Mouse (Mus musculus): ENCODE results near the gene Irak2. TPM values are rescaled to one million over a fixed set of nuclear protein-coding genes. Genes with fewer than 3 reads are reported as not detected.

The Irak2 gene
- 1.6 and 1.9 TPM in 2 replicates for polyA plus RNA-seq (2014; fragmentation: Nextera tagmentation; extraction: Ambion mirVana)

DNA sequence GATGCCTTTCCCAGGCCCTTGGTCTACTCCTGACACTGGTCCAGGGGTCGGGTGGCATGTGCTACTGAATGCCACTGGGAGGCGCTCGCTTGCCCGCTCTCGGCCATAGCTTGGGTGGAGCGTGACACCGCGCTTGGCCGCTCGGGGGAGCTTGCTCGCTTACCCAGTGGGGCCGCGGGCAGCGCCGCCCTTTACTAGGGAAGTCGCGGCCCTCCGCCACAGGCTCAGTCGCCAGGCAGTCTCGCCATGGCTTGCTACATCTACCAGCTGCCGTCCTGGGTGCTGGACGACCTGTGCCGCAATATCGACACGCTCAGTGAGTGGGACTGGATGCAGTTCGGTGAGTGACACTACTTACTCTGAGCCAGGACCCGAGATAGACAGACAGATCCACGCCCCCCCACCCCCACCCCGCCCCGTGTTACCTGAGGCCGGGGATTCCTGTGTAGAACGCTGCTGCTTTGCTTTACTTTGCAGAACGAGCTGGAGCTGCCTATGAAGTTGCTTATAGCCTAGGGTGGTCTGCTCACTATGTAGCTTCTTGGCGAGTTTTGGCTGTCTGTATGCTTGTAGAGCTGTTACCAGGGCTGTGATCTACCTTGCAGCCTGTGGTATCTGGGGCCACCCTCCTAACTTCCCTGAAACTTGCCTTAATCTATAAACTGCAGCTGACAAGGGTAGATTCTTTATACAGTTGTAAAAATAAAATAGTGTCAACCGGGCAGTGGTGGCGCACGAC lies at the start of gene Irak2:
Irak2 (plus strand) TSS at position 166 of the 739 bp plus-strand sequence.
- ATAC-seq (ENCODE audit: low FRiP score): peak; percentile 96
- Histone ChIP-seq H3K9me3 (ENCODE audit: control insufficient read depth, low read length) (no peaks in the 10 kb centered on the region), H3K4me3 (ENCODE audit: low read depth, low read length) (peak within 1 kb of the TSS; percentile 33), H3K9ac (ENCODE audit: low read length) (peak within 1 kb of the TSS; percentile 52), H3K4me1 (ENCODE audit: control insufficient read depth, insufficient read depth, low read length) (no peaks in the 10 kb centered on the region), H3K27ac (ENCODE audit: low read depth, low read length) (no peak within 1 kb of the TSS), H3K4me2 (peak within 1 kb of the TSS; percentile 56), H3K36me3 (ENCODE audit: control insufficient read depth, insufficient read depth, low read length) (no peaks in the 10 kb centered on the region), H3K27me3 (ENCODE audit: control insufficient read depth, insufficient read depth, low read length) (no peaks in the 10 kb centered on the region)
- peak; percentile 98 for DNase-seq (ENCODE audit: low spot score, missing footprints)
- WGBS: 9% methylated on average over 37 of the region's 37 CpGs

DNA sequence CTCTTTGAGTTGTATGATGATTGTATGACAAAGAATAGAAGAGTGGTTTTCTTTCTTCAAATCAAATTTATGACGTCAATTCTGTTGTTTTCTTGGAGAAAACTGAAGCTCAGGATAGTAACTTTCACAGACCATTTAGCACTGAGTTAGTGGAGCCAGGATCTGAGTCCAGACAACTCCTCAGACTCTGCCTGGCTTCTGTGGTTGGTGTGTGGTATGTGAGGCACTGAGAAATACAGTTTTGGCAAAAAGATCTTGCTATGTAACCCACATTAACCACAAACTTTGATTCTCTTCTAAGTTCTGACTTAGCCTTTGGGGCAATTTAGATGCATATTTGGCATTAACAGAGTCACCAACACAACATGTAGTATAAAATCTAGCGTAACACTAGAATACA lies 45.6 kb upstream of the Irak2 start:
- H3K9me3 ChIP-seq (ENCODE audit: control insufficient read depth, low read length): no peaks in the 10 kb centered on the region
- H3K27me3 ChIP-seq (ENCODE audit: control insufficient read depth, insufficient read depth, low read length): no peaks in the 10 kb centered on the region
- H3K27ac ChIP-seq (ENCODE audit: low read depth, low read length): no peak overlapping the region
- no peak overlapping the region for H3K4me3 ChIP-seq (ENCODE audit: low read depth, low read length)
- no peaks in the 10 kb centered on the region for H3K36me3 ChIP-seq (ENCODE audit: control insufficient read depth, insufficient read depth, low read length)
- no peaks in the 10 kb centered on the region for H3K4me1 ChIP-seq (ENCODE audit: control insufficient read depth, insufficient read depth, low read length)
- no peak overlapping the region for H3K9ac ChIP-seq (ENCODE audit: low read length)
- H3K4me2 ChIP-seq: no peak overlapping the region
- 95% methylated on average over 2 of the region's 2 CpGs for WGBS
- DNase-seq (ENCODE audit: low spot score, missing footprints) (no peak), ATAC-seq (ENCODE audit: low FRiP score) (no peak)

DNA sequence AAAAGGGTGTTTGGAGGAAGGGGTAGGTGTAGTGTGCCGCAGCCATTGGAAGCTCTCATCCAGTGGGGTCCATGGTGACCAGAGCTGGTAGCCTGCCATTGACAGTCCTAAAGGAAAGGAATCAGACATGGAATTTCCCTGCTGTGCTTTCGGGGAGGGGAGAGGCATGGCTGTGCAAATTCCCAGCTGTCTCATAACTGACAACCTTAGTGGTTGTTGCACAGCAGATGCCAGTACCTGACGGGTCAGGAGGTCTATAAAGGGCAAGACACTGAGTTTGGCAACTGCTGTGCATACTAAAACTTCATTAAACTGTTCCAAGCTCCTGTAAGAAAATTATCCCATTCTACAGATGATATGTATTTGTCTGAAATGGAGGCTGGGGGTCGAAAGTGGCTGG lies 40.3 kb upstream of the Irak2 start:
- 88% methylated on average over 4 of the region's 4 CpGs for WGBS
- no peak for ATAC-seq (ENCODE audit: low FRiP score)
- H3K4me1 ChIP-seq (ENCODE audit: control insufficient read depth, insufficient read depth, low read length): peaks cover 6% of the 10 kb centered on the region; the same call in 1 of the 2 replicates

DNA sequence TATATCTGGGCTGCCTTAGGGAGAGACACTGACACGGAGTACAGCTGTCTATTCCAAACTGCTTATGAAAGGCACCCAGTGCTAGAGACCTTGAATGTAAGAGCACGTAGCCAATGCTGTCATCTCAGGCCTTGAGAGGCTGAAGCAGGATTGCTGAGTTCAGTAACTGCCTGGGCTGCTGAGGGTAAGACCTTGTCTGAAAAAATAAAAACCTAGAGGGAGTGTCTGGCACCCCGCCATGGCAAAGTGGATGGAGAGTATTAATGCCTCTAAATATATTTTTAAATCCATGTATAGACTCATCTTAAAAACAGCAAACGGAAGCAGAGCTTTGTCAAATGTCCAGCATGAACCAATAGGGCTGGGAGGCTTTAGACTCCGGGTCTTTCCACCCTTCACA lies 38.4 kb upstream of the Irak2 start:
- WGBS: 76% methylated on average over 5 of the region's 5 CpGs
- Histone ChIP-seq H3K27ac (ENCODE audit: low read depth, low read length) (no peak overlapping the region), H3K4me2 (no peak overlapping the region), H3K9ac (ENCODE audit: low read length) (no peak overlapping the region), H3K9me3 (ENCODE audit: control insufficient read depth, low read length) (no peaks in the 10 kb centered on the region), H3K4me1 (ENCODE audit: control insufficient read depth, insufficient read depth, low read length) (peaks cover 6% of the 10 kb centered on the region; the same call in 1 of the 2 replicates), H3K4me3 (ENCODE audit: low read depth, low read length) (no peak overlapping the region), H3K27me3 (ENCODE audit: control insufficient read depth, insufficient read depth, low read length) (no peaks in the 10 kb centered on the region), H3K36me3 (ENCODE audit: control insufficient read depth, insufficient read depth, low read length) (no peaks in the 10 kb centered on the region)
- DNase-seq (ENCODE audit: low spot score, missing footprints) (no peak), ATAC-seq (ENCODE audit: low FRiP score) (no peak)

More for the DNA sequence above, 40.3 kb upstream of the Irak2 start:
- H3K27ac ChIP-seq (ENCODE audit: low read depth, low read length): no peak overlapping the region
- H3K4me2 ChIP-seq: no peak overlapping the region
- H3K36me3 ChIP-seq (ENCODE audit: control insufficient read depth, insufficient read depth, low read length): no peaks in the 10 kb centered on the region
- no peaks in the 10 kb centered on the region for H3K27me3 ChIP-seq (ENCODE audit: control insufficient read depth, insufficient read depth, low read length)
- DNase-seq (ENCODE audit: low spot score, missing footprints): peak; percentile 64
- H3K9ac ChIP-seq (ENCODE audit: low read length): no peak overlapping the region
- H3K4me3 ChIP-seq (ENCODE audit: low read depth, low read length): no peak overlapping the region
- no peaks in the 10 kb centered on the region for H3K9me3 ChIP-seq (ENCODE audit: control insufficient read depth, low read length)

DNA sequence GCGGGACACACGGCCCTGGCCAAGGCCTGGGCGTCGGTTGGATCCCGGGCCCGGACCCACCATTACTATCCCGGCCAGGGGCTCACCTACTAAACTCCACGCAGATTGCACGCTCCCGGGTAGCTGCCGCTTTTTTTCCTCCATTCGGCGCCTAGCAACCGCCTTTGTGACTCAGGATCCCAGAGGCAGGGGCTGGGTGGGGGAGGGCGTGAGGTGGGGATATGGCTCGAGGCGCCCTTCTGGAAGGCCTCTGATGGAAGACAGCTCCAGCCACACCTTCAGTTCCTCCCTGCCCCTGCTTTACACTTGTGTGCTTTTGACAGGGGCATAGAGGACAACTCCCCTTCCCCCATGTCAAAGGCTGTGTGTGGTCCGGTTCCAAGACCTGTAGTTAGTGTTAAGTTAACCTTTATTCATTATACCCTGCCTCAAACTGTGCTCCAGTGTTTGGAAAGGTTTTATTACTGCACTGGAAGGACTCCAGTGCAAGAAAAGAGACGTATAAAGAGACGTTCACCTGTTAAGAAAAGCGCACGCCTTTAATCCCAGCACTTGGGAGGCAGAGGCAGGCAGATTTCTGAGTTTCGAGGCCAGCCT lies 37.6 kb upstream of the Irak2 start, which contains the start of gene Fancd2os:
Fancd2os (minus strand) TSS at position 173 of the 597 bp plus-strand sequence.
- no peaks in the 10 kb centered on the region for H3K9me3 ChIP-seq (ENCODE audit: control insufficient read depth, low read length)
- H3K36me3 ChIP-seq (ENCODE audit: control insufficient read depth, insufficient read depth, low read length): no peaks in the 10 kb centered on the region
- no peak within 1 kb of the TSS for H3K27ac ChIP-seq (ENCODE audit: low read depth, low read length)
- H3K9ac ChIP-seq (ENCODE audit: low read length): peak within 1 kb of the TSS; percentile 43
- H3K4me3 ChIP-seq (ENCODE audit: low read depth, low read length): no peak within 1 kb of the TSS
- no peak within 1 kb of the TSS for H3K4me2 ChIP-seq
- peaks cover 9% of the 10 kb centered on the region; the same call in 1 of the 2 replicates for H3K4me1 ChIP-seq (ENCODE audit: control insufficient read depth, insufficient read depth, low read length)
- DNase-seq (ENCODE audit: low spot score, missing footprints) (peak; percentile 82), ATAC-seq (ENCODE audit: low FRiP score) (no peak)
- H3K27me3 ChIP-seq (ENCODE audit: control insufficient read depth, insufficient read depth, low read length): no peaks in the 10 kb centered on the region
- 38% methylated on average over 23 of the region's 23 CpGs for WGBS

DNA sequence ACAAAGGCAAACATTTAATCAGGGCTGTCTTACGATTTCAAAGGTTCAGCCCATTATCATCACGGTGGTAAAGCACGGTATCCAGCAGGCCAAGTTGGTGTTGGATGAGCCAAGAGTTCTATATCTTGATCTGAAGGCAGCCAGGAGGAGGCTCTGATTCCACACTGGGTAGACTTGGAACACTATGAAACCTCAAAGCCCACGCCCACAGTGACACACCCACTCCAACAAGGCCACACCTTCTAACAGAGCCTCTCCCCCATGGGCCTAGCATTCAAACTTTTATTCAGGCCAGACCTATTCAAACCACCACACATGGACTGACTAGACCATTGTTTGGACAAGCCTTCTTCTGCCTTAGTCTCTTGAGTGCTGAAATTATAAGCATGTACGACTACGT lies 35.4 kb upstream of the Irak2 start:
- no peaks in the 10 kb centered on the region for H3K36me3 ChIP-seq (ENCODE audit: control insufficient read depth, insufficient read depth, low read length)
- 94% methylated on average over 6 of the region's 6 CpGs for WGBS
- H3K4me1 ChIP-seq (ENCODE audit: control insufficient read depth, insufficient read depth, low read length): peaks cover 13% of the 10 kb centered on the region; the same call in 1 of the 2 replicates
- H3K4me3 ChIP-seq (ENCODE audit: low read depth, low read length): no peak overlapping the region
- no peak overlapping the region for H3K27ac ChIP-seq (ENCODE audit: low read depth, low read length)
- no peak overlapping the region for H3K4me2 ChIP-seq
- DNase-seq (ENCODE audit: low spot score, missing footprints) (peak; percentile 72), ATAC-seq (ENCODE audit: low FRiP score) (no peak)
- H3K9me3 ChIP-seq (ENCODE audit: control insufficient read depth, low read length): no peaks in the 10 kb centered on the region
- no peak overlapping the region for H3K9ac ChIP-seq (ENCODE audit: low read length)
- no peaks in the 10 kb centered on the region for H3K27me3 ChIP-seq (ENCODE audit: control insufficient read depth, insufficient read depth, low read length)

DNA sequence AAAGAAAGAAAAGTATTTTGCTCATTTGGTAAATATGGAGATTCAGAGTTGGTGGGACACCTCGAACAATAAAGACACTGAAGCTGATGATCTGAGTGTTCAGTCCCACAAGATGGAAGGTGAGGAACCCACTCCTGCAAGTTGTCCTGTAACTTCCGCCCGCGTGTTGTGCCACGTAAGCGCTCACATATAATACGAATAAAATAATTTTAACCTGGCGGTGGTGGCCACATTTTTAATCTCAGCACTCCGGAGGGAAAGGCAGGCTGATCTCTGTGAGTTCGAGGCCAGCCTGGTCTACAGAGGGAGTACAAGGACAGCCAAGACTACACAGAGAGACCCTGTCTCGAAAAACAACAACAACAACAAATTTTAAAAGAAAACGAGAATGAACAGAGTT lies 34.3 kb upstream of the Irak2 start:
- ATAC-seq (ENCODE audit: low FRiP score) (no peak), DNase-seq (ENCODE audit: low spot score, missing footprints) (no peak)
- H3K36me3 ChIP-seq (ENCODE audit: control insufficient read depth, insufficient read depth, low read length): no peaks in the 10 kb centered on the region
- peaks cover 13% of the 10 kb centered on the region; the same call in 1 of the 2 replicates for H3K4me1 ChIP-seq (ENCODE audit: control insufficient read depth, insufficient read depth, low read length)
- no peaks in the 10 kb centered on the region for H3K27me3 ChIP-seq (ENCODE audit: control insufficient read depth, insufficient read depth, low read length)
- 51% methylated on average over 12 of the region's 12 CpGs for WGBS
- H3K4me2 ChIP-seq: peak overlapping the region; percentile 79
- peak overlapping the region; percentile 94 for H3K4me3 ChIP-seq (ENCODE audit: low read depth, low read length)
- H3K27ac ChIP-seq (ENCODE audit: low read depth, low read length): no peak overlapping the region
- no peaks in the 10 kb centered on the region for H3K9me3 ChIP-seq (ENCODE audit: control insufficient read depth, low read length)
- peak overlapping the region; percentile 92 for H3K9ac ChIP-seq (ENCODE audit: low read length)

DNA sequence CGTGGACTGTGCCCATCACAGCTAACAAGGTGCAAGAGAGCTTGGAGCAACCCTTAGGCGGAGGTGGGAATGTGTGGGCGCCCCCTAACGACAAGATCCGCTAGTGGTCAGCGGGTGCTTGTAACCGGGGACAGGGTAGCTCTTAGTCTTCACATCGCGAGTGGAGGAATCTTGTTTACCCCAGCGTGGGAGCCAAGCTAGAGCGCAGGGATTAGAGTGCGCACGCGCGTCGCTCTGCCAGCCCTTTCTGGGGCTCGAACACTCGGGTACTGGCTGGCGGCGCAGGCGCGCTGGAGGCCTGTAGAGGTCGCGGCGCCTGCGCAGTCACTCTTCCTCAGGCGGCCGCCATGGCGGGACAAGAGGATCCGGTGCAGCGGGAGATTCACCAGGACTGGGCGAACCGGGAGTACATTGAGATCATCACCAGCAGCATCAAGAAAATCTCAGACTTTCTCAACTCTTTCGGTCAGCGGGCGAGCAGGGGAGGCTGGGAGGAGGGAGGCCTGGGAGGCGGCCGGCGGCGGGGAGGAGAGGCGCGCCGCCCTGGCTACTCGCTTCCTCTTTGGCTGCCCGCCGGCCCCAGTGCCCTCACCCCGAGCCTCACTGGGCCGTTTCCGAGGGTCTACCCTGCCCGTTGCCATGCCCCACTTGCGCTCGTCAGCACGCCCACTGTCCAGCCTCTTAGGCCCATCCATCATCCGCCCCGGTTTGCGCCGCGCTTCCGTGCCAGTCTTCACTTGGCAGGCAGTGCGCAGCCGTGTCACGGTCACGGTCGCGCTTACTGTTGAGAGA lies 33.6 kb upstream of the Irak2 start, which contains the start of gene Brk1:
Brk1 (plus strand) TSS at position 341 of the 792 bp plus-strand sequence.
- DNase-seq (ENCODE audit: low spot score, missing footprints): peak; percentile 99
- Histone ChIP-seq H3K27ac (ENCODE audit: low read depth, low read length) (no peak within 1 kb of the TSS; the same call in 1 of the 2 replicates), H3K9me3 (ENCODE audit: control insufficient read depth, low read length) (no peaks in the 10 kb centered on the region), H3K4me1 (ENCODE audit: control insufficient read depth, insufficient read depth, low read length) (peaks cover 13% of the 10 kb centered on the region; the same call in 1 of the 2 replicates), H3K36me3 (ENCODE audit: control insufficient read depth, insufficient read depth, low read length) (no peaks in the 10 kb centered on the region), H3K27me3 (ENCODE audit: control insufficient read depth, insufficient read depth, low read length) (no peaks in the 10 kb centered on the region), H3K4me3 (ENCODE audit: low read depth, low read length) (peak within 1 kb of the TSS; percentile 94), H3K4me2 (peak within 1 kb of the TSS; percentile 79), H3K9ac (ENCODE audit: low read length) (peak within 1 kb of the TSS; percentile 92)
- peak; percentile 94 for ATAC-seq (ENCODE audit: low FRiP score)
- WGBS: under 1% methylated on average over 62 of the region's 65 CpGs
